Mouse (Mus musculus): Measurements from ENCODE around the gene Sirt7.

GRCm38 (mm10) chr11:120673594-120674122 is 48.6 kb upstream of the Sirt7 start:
- TF ChIP-seq GATA1 (IDR thresholded peaks at IDR 0.05; ENCODE audit: low read length) (no peak), TAL1 (IDR thresholded peaks at IDR 0.05; ENCODE audit: low read length) (no peak)

All from erythroblast, embryonic 14.5 days (primary cell).